Mouse (Mus musculus) embryonic facial prominence, embryonic 14.5 days (tissue): ENCODE results near the gene H2-Oa. TPM values are rescaled to one million over a fixed set of nuclear protein-coding genes. Genes with fewer than 3 reads are reported as not detected.

ENCODE experiments used
- ATAC-seq: fragments of 200-750 bp; cut with Nextera tagmentation; 2 replicates; pipeline ENCODE4 v1.8.0; 2017; ENCODE audit warnings: low read depth, moderate number of reproducible peaks, moderate TSS enrichment
- DNase-seq: peaks from one replicate; pipeline ENCODE4 v3.0.0-alpha.2; 2015; ENCODE audit warnings: low spot score
- H3K27ac ChIP-seq: fragments of 300-500 bp; sonication (generic); replicated peaks from 2 replicates; pipeline ENCODE4 v1.5.1; 2014; ENCODE audit warnings: low read depth, mild to moderate bottlenecking, low read length, moderate library complexity
- H3K27me3 ChIP-seq: fragments of 300-500 bp; sonication (generic); replicated peaks from 2 replicates; pipeline ENCODE4 v1.6.1; 2014; ENCODE audit warnings: low read length; ENCODE audit not compliant: control insufficient read depth, insufficient read depth
- H3K36me3 ChIP-seq: fragments of 300-500 bp; sonication (generic); 2 replicates; pipeline ENCODE4 v1.6.1; 2014; ENCODE audit warnings: low read length, mixed read lengths; ENCODE audit not compliant: control insufficient read depth, insufficient read depth
- H3K4me1 ChIP-seq: fragments of 300-500 bp; sonication (generic); 2 replicates; pipeline ENCODE4 v1.6.1; 2014; ENCODE audit warnings: antibody characterized with exemption, low read length; ENCODE audit not compliant: control insufficient read depth, insufficient read depth
- H3K4me2 ChIP-seq: fragments of 300-500 bp; sonication (generic); 2 replicates; pipeline ENCODE4 v1.6.1; 2014; ENCODE audit warnings: low read depth, mild to moderate bottlenecking, low read length, moderate library complexity, mixed read lengths
- H3K4me3 ChIP-seq: fragments of 300-500 bp; sonication (generic); 2 replicates; pipeline ENCODE4 v1.5.1; 2014; ENCODE audit warnings: low read depth, mild to moderate bottlenecking, low read length
- H3K9ac ChIP-seq: fragments of 300-500 bp; sonication (generic); 2 replicates; pipeline ENCODE4 v1.6.1; 2014; ENCODE audit warnings: low read depth, mild to moderate bottlenecking, low read length, moderate library complexity, mixed read lengths
- H3K9me3 ChIP-seq: fragments of 300-500 bp; sonication (generic); 2 replicates; pipeline ENCODE4 v1.6.1; 2016; ENCODE audit warnings: low read length; ENCODE audit not compliant: control insufficient read depth
- WGBS: fragments of 180-500 bp; shearing (Covaris S2); extraction: QIAGEN DNeasy Blood & Tissue Kit; methylation state at CpG from one replicate; pipeline ENCODE4 v1.1.7; 2014; 5-methylcytosine and 5-hydroxymethylcytosine counted together
- polyA plus RNA-seq: library from polyadenylated mRNA; unstranded; fragments of >200 nt; fragmentation: Nextera tagmentation; extraction: Ambion mirVana; gene quantifications from 2 replicates; pipeline ENCODE4 v1.2.1, GENCODE M21; 2014

H2-Oa gene
- polyA plus RNA-seq, 1 experiment from 2014 or later, result 0.36 TPM

- ATAC-seq (no peak), DNase-seq (no peak)
- Histone ChIP-seq H3K4me3 (no peak overlapping the region), H3K9me3 (peaks cover 3% of the 10 kb centered on the region; the same call in 1 of the 2 replicates), H3K27ac (no peak overlapping the region), H3K4me1 (no peaks in the 10 kb centered on the region), H3K4me2 (no peak overlapping the region), H3K36me3 (peaks cover 28% of the 10 kb centered on the region), H3K27me3 (no peaks in the 10 kb centered on the region), H3K9ac (no peak overlapping the region)
- 77% methylated on average over 7 of the region's 7 CpGs for WGBS
Measured at GRCm38 (mm10) chr17:34106555-34106954, 14.4 kb downstream of the H2-Oa start.

GRCm38 (mm10) chr17:34107109-34107867 is 15.1 kb downstream of the H2-Oa start:
- 79% methylated on average over 7 of the region's 7 CpGs for WGBS

GRCm38 (mm10) chr17:34108460-34108859 is 16.3 kb downstream of the H2-Oa start:
- H3K4me3 ChIP-seq, result no peak overlapping the region
- ATAC-seq (no peak), DNase-seq (no peak)
- peaks cover 47% of the 10 kb centered on the region for H3K36me3 ChIP-seq
- WGBS, result 73% methylated on average over 5 of the region's 6 CpGs
- H3K9me3 ChIP-seq, result peaks cover 3% of the 10 kb centered on the region; the same call in 1 of the 2 replicates
- no peaks in the 10 kb centered on the region for H3K4me1 ChIP-seq
- no peak overlapping the region for H3K27ac ChIP-seq
- no peaks in the 10 kb centered on the region for H3K27me3 ChIP-seq
- no peak overlapping the region for H3K9ac ChIP-seq
- H3K4me2 ChIP-seq, result no peak overlapping the region

More at GRCm38 (mm10) chr17:34107109-34107867, 15.1 kb downstream of the H2-Oa start:
- Histone ChIP-seq H3K36me3 (peaks cover 35% of the 10 kb centered on the region), H3K27ac (no peak overlapping the region), H3K27me3 (no peaks in the 10 kb centered on the region), H3K9ac (no peak overlapping the region), H3K4me2 (no peak overlapping the region), H3K4me1 (no peaks in the 10 kb centered on the region), H3K4me3 (no peak overlapping the region), H3K9me3 (peaks cover 3% of the 10 kb centered on the region; the same call in 1 of the 2 replicates)
- ATAC-seq, result no peak
- no peak for DNase-seq

GRCm38 (mm10) chr17:34109038-34109805 is 17.1 kb downstream of the H2-Oa start:
- Histone ChIP-seq H3K4me2 (no peak overlapping the region), H3K4me3 (no peak overlapping the region), H3K4me1 (no peaks in the 10 kb centered on the region), H3K27me3 (no peaks in the 10 kb centered on the region), H3K9ac (no peak overlapping the region), H3K9me3 (peaks cover 3% of the 10 kb centered on the region; the same call in 1 of the 2 replicates), H3K27ac (no peak overlapping the region), H3K36me3 (peaks cover 54% of the 10 kb centered on the region)
- ATAC-seq (no peak), DNase-seq (peak; percentile 34)
- WGBS, result 71% methylated on average over 14 of the region's 14 CpGs

- H3K27me3 ChIP-seq, result no peaks in the 10 kb centered on the region
- H3K27ac ChIP-seq, result no peak overlapping the region
- no peaks in the 10 kb centered on the region for H3K4me1 ChIP-seq
- H3K9me3 ChIP-seq, result peaks cover 3% of the 10 kb centered on the region; the same call in 1 of the 2 replicates
- peak; percentile 44 for DNase-seq
- no peak overlapping the region for H3K4me3 ChIP-seq
- 65% methylated on average over 3 of the region's 3 CpGs for WGBS
- no peak overlapping the region for H3K4me2 ChIP-seq
- peak; percentile 24; the same call in 1 of the 2 replicates for ATAC-seq
- peaks cover 60% of the 10 kb centered on the region for H3K36me3 ChIP-seq
- H3K9ac ChIP-seq, result no peak overlapping the region
Measured at GRCm38 (mm10) chr17:34109806-34110195, 17.7 kb downstream of the H2-Oa start.

GRCm38 (mm10) chr17:34110309-34110708 is 18.2 kb downstream of the H2-Oa start:
- no peak overlapping the region for H3K27ac ChIP-seq
- ATAC-seq (no peak), DNase-seq (no peak)
- H3K9ac ChIP-seq, result no peak overlapping the region
- no peaks in the 10 kb centered on the region for H3K4me1 ChIP-seq
- H3K4me3 ChIP-seq, result no peak overlapping the region
- no peak overlapping the region for H3K4me2 ChIP-seq
- 56% methylated on average over 8 of the region's 8 CpGs for WGBS
- H3K27me3 ChIP-seq, result no peaks in the 10 kb centered on the region
- peaks cover 3% of the 10 kb centered on the region; the same call in 1 of the 2 replicates for H3K9me3 ChIP-seq
- H3K36me3 ChIP-seq, result peaks cover 65% of the 10 kb centered on the region

- H3K4me2 ChIP-seq, result no peak overlapping the region
- WGBS, result 94% methylated on average over 7 of the region's 7 CpGs
- H3K4me3 ChIP-seq, result no peak overlapping the region
Measured at GRCm38 (mm10) chr17:34114114-34114513, 22.0 kb downstream of the H2-Oa start.

GRCm38 (mm10) chr17:34116736-34117370 is 24.7 kb downstream of the H2-Oa start:
- WGBS, result 21% methylated on average over 6 of the region's 7 CpGs
- DNase-seq (no peak), ATAC-seq (no peak)
- Histone ChIP-seq H3K4me3 (peak overlapping the region; percentile 92), H3K36me3 (peaks cover 73% of the 10 kb centered on the region), H3K4me2 (peak overlapping the region; percentile 81), H3K4me1 (peaks cover 7% of the 10 kb centered on the region; the same call in 1 of the 2 replicates), H3K27ac (no peak overlapping the region), H3K9me3 (no peaks in the 10 kb centered on the region), H3K9ac (peak overlapping the region; percentile 85), H3K27me3 (no peaks in the 10 kb centered on the region)

More at GRCm38 (mm10) chr17:34114114-34114513, 22.0 kb downstream of the H2-Oa start:
- DNase-seq (no peak), ATAC-seq (no peak)
- Histone ChIP-seq H3K27me3 (no peaks in the 10 kb centered on the region), H3K36me3 (peaks cover 98% of the 10 kb centered on the region), H3K27ac (no peak overlapping the region), H3K4me1 (peaks cover 7% of the 10 kb centered on the region; the same call in 1 of the 2 replicates), H3K9me3 (no peaks in the 10 kb centered on the region), H3K9ac (no peak overlapping the region)
